Mouse (Mus musculus): ENCODE data around the gene Slc44a4. TPM values are rescaled to one million over a fixed set of nuclear protein-coding genes. Genes with fewer than 3 reads are reported as not detected.
"Not testable (repeated sequence)": the region's sequence is repeated elsewhere in the genome, so short reads cannot be mapped to it uniquely, and the experiment has no call there.

Gene Slc44a4
- polyA plus RNA-seq, 1 experiment from 2014 or later = not detected

DNA sequence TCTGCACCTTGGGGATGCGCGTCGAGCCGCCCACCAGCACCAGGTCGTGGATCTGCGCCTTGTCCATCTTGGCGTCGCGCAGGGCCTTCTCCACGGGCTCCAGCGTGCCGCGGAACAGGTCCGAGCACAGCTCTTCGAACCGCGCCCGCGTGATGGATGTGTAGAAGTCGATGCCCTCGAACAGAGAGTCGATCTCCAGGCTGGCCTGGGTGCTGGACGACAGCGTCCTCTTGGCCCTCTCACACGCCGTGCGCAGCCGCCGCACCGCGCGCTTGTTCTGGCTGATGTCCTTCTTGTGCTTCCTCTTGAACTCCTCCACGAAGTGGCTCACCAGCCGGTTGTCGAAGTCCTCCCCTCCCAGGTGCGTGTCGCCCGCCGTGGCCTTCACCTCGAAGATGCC is 43.7 kb downstream of the Slc44a4 start:
- H3K4me2 ChIP-seq (ENCODE audit: low read depth, severe bottlenecking); H3K36me3 ChIP-seq (ENCODE audit: control insufficient read depth, insufficient read depth, low read length); H3K27me3 ChIP-seq (ENCODE audit: control insufficient read depth, insufficient read depth, low read length); H3K4me3 ChIP-seq (ENCODE audit: low read depth, low read length); H3K27ac ChIP-seq (replicated peaks; ENCODE audit: low read depth, low read length); ATAC-seq (ENCODE audit: insufficient number of reproducible peaks, low FRiP score, low TSS enrichment, low read depth); H3K9me3 ChIP-seq (ENCODE audit: control insufficient read depth, low read length); DNase-seq (ENCODE audit: low spot score); H3K9ac ChIP-seq (ENCODE audit: low read length); H3K4me1 ChIP-seq (ENCODE audit: control insufficient read depth, insufficient read depth, low read length): not testable (repeated sequence)
- WGBS = 28% methylated on average over 22 of the region's 40 CpGs

DNA sequence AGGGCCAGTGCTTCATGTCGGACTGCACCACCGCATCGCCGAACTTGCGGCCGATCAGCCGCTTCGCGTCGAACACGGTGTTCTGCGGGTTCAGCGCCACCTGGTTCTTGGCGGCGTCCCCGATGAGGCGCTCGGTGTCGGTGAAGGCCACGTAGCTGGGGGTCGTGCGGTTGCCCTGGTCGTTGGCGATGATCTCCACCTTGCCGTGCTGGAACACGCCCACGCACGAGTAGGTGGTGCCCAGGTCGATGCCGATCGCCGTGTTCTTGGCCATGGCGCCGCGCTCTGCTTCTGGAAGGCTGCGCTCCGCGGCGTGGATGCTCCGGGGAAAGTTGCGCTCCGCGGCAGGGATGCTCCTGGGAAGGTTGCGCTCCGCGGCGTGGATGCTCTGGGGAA is 44.5 kb downstream of the Slc44a4 start:
- H3K4me1 ChIP-seq (ENCODE audit: control insufficient read depth, insufficient read depth, low read length); H3K36me3 ChIP-seq (ENCODE audit: control insufficient read depth, insufficient read depth, low read length); H3K9me3 ChIP-seq (ENCODE audit: control insufficient read depth, low read length); H3K9ac ChIP-seq (ENCODE audit: low read length); H3K27ac ChIP-seq (replicated peaks; ENCODE audit: low read depth, low read length); H3K27me3 ChIP-seq (ENCODE audit: control insufficient read depth, insufficient read depth, low read length); DNase-seq (ENCODE audit: low spot score): not testable (repeated sequence)
- H3K4me2 ChIP-seq (ENCODE audit: low read depth, severe bottlenecking) = peak overlapping the region; percentile 60
- 1% methylated on average over 19 of the region's 47 CpGs for WGBS
- peak overlapping the region; percentile 48 for H3K4me3 ChIP-seq (ENCODE audit: low read depth, low read length)
- peak; percentile 32; the same call in 1 of the 2 replicates for ATAC-seq (ENCODE audit: insufficient number of reproducible peaks, low FRiP score, low TSS enrichment, low read depth)

DNA sequence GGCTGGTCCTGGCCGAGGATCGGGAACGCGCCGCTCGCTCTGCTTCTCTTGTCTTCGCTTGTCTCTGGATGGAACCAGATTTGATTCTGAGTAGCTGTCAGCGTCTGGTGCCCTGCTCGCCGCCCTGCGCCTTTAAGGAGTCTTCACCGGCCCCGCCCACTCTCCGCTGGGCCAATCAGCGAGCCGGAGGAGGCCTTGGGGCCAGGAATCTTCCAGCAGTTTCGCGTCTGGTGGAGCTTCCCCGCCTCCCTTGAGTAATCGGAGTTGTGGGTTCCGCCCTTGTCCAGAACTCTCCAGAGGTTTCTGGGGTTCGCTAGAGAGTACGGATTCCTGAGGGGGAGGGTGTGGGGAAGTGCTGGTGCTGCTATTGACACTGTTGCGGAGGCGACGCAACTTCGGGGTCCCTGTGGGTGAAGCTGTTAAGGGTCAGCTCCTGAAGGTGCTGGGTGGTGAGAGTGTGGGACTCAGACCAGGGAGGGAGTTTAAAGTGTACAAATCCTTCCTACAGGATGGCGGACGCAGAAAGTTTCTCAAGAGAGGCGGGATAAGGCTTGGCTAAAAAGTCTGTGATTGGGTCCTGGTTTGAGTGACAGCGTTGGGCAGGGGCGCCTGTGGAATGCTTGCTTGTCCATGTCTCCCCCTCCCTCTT is 45.0 kb downstream of the Slc44a4 start, which contains the start of gene Hspa1b:
Gene Hspa1b (minus strand): TSS at position 109 of the 649 bp plus-strand sequence.
- not testable (repeated sequence) for H3K36me3 ChIP-seq (ENCODE audit: control insufficient read depth, insufficient read depth, low read length); H3K4me1 ChIP-seq (ENCODE audit: control insufficient read depth, insufficient read depth, low read length); H3K9me3 ChIP-seq (ENCODE audit: control insufficient read depth, low read length); H3K27me3 ChIP-seq (ENCODE audit: control insufficient read depth, insufficient read depth, low read length)
- peak within 1 kb of the TSS; percentile 59; the same call in 1 of the 2 replicates for H3K9ac ChIP-seq (ENCODE audit: low read length)
- ATAC-seq (ENCODE audit: insufficient number of reproducible peaks, low FRiP score, low TSS enrichment, low read depth) (peak; percentile 90), DNase-seq (ENCODE audit: low spot score) (peak; percentile 85)
- H3K27ac ChIP-seq (replicated peaks; ENCODE audit: low read depth, low read length) = 0 out of 2 replicates have a peak within 1 kb of the TSS, but pooled peaks have one; percentile 65
- WGBS = under 1% methylated on average over 29 of the region's 32 CpGs
- H3K4me3 ChIP-seq (ENCODE audit: low read depth, low read length) = peak within 1 kb of the TSS; percentile 48
- peak within 1 kb of the TSS; percentile 60 for H3K4me2 ChIP-seq (ENCODE audit: low read depth, severe bottlenecking)

DNA sequence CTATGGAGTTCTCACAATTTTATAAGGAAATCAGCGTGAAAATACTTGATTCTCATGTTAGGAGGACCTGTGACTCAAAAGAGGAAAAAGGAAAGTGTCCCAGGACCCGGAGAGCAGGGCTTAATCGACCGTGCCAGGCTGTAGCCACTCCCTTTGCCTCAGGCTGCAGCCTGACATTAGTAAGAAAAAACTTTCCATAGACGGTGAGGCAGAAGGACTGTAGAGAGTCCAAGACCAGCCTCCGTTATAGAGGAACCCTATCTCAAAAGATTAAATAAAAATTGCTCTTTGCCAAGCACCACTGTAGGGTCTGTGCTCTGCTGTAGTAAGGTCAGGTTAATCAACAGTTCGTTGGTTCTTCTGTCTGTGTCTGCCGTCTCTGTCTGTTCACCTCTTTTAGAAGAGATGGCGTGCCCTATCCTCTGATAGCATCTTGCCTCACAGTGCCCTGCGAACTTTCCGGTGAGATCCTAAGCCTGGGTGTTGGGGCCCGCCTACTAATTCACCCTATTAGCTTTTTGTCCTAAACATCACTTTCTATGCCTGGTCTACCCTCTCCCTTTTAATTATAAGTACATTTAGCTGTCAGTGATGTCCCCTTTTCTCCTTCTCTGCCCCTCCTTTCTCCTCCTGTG is 45.7 kb downstream of the Slc44a4 start:
- no peak overlapping the region for H3K27ac ChIP-seq (replicated peaks; ENCODE audit: low read depth, low read length)
- H3K4me2 ChIP-seq (ENCODE audit: low read depth, severe bottlenecking) = peak overlapping the region; percentile 60
- H3K9ac ChIP-seq (ENCODE audit: low read length) = peak overlapping the region; percentile 43; the same call in 1 of the 2 replicates
- H3K4me1 ChIP-seq (ENCODE audit: control insufficient read depth, insufficient read depth, low read length) = peaks cover 7% of the 10 kb centered on the region; the same call in 1 of the 2 replicates
- WGBS = 13% methylated on average over 12 of the region's 12 CpGs
- peak overlapping the region; percentile 48 for H3K4me3 ChIP-seq (ENCODE audit: low read depth, low read length)
- H3K27me3 ChIP-seq (ENCODE audit: control insufficient read depth, insufficient read depth, low read length) = peaks cover 5% of the 10 kb centered on the region; the same call in 1 of the 2 replicates
- peak; percentile 24; the same call in 1 of the 2 replicates for ATAC-seq (ENCODE audit: insufficient number of reproducible peaks, low FRiP score, low TSS enrichment, low read depth)
- no peaks in the 10 kb centered on the region for H3K9me3 ChIP-seq (ENCODE audit: control insufficient read depth, low read length)
- no peaks in the 10 kb centered on the region for H3K36me3 ChIP-seq (ENCODE audit: control insufficient read depth, insufficient read depth, low read length)
- peak; percentile 45 for DNase-seq (ENCODE audit: low spot score)

DNA sequence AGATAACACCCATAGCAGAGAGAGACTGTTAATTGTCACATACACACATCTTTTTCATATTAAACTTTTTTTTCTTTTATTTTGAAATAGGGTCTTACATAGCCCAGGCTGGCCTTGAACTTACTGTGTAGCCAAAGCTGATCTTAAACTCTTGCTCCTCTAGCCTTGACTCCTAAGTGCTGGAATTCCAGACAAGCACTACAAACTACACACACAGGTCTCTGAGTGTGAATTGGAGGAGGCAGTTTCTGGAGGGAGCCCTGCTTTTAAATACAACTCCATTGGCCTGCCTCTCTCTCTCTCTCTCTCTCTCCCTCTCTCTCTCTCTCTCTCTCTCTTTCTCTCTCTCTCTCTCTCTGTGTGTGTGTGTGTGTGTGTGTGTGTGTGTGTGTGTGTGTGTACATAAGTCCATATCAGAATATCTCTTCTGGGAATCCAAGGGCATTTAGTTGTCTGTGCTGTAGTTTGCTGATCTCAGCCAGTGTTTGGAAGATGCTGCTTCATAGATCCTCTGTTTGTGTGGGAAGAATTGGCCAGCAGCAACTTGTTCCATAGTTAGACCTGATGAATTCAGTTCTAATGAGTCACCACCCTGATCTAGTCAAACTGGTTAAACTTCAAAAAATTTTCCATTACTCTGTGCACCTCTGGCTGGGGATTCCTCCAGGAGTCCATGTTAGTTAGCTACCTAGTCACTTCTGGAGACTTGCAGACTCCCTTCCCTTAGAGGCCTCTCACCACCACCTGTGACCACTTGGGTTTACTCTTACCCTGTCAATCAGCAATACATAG is 46.6 kb downstream of the Slc44a4 start:
- Histone ChIP-seq H3K27ac (replicated peaks; ENCODE audit: low read depth, low read length) (no peak overlapping the region), H3K36me3 (ENCODE audit: control insufficient read depth, insufficient read depth, low read length) (no peaks in the 10 kb centered on the region), H3K9me3 (ENCODE audit: control insufficient read depth, low read length) (no peaks in the 10 kb centered on the region), H3K27me3 (ENCODE audit: control insufficient read depth, insufficient read depth, low read length) (peaks cover 4% of the 10 kb centered on the region; the same call in 1 of the 2 replicates), H3K4me1 (ENCODE audit: control insufficient read depth, insufficient read depth, low read length) (peaks cover 7% of the 10 kb centered on the region; the same call in 1 of the 2 replicates), H3K4me2 (ENCODE audit: low read depth, severe bottlenecking) (no peak overlapping the region), H3K9ac (ENCODE audit: low read length) (no peak overlapping the region), H3K4me3 (ENCODE audit: low read depth, low read length) (no peak overlapping the region)
- ATAC-seq (ENCODE audit: insufficient number of reproducible peaks, low FRiP score, low TSS enrichment, low read depth) (no peak), DNase-seq (ENCODE audit: low spot score) (no peak)

DNA sequence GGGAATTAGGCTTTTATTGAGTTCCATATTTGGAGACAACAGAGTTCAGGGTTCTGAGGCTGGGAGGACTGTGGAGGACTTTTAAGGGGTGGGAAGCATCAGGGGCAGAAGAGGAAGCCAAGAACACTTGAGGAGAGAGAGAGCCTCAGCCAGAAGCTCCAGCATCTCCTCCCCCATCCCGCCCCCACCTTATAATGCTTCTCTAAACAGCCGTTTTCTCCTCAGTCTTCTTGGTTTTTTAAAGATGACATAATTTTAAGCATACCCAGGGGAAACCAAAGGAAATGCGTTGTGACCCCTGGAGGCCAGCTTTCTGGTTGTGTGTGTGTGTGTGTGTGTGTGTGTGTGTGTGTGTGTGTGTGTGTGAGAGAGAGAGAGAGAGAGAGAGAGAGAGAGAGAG is 47.9 kb downstream of the Slc44a4 start:
- peaks cover 7% of the 10 kb centered on the region; the same call in 1 of the 2 replicates for H3K4me1 ChIP-seq (ENCODE audit: control insufficient read depth, insufficient read depth, low read length)
- H3K4me2 ChIP-seq (ENCODE audit: low read depth, severe bottlenecking) = no peak overlapping the region
- no peak for ATAC-seq (ENCODE audit: insufficient number of reproducible peaks, low FRiP score, low TSS enrichment, low read depth)
- no peak for DNase-seq (ENCODE audit: low spot score)
- H3K36me3 ChIP-seq (ENCODE audit: control insufficient read depth, insufficient read depth, low read length) = no peaks in the 10 kb centered on the region
- no peak overlapping the region for H3K9ac ChIP-seq (ENCODE audit: low read length)
- no peaks in the 10 kb centered on the region for H3K9me3 ChIP-seq (ENCODE audit: control insufficient read depth, low read length)
- H3K4me3 ChIP-seq (ENCODE audit: low read depth, low read length) = no peak overlapping the region
- no peak overlapping the region for H3K27ac ChIP-seq (replicated peaks; ENCODE audit: low read depth, low read length)
- no peaks in the 10 kb centered on the region for H3K27me3 ChIP-seq (ENCODE audit: control insufficient read depth, insufficient read depth, low read length)
- 33% methylated on average over 3 of the region's 3 CpGs for WGBS

DNA sequence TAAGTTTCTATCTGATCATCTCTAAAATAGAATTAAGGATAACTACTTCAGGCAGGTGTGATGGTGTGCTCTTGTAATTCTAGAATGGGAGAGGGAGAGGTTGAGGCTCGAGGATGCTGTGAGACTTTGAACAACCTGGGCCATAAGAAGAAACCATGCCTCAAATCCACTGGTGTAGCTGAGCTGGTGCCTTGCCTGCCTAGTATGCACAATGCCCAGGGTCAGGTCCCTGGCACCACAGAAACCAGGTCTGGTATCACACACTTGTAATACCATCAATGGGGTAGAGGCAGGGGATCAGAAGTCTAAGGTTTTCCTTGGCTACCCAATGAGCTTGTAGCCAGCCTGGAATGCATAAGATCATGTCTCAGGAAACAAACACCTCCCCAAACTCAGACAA is 48.6 kb downstream of the Slc44a4 start:
- Histone ChIP-seq H3K4me2 (ENCODE audit: low read depth, severe bottlenecking) (no peak overlapping the region), H3K4me1 (ENCODE audit: control insufficient read depth, insufficient read depth, low read length) (peaks cover 7% of the 10 kb centered on the region; the same call in 1 of the 2 replicates), H3K4me3 (ENCODE audit: low read depth, low read length) (no peak overlapping the region), H3K27me3 (ENCODE audit: control insufficient read depth, insufficient read depth, low read length) (peaks cover 2% of the 10 kb centered on the region; the same call in 1 of the 2 replicates), H3K9me3 (ENCODE audit: control insufficient read depth, low read length) (no peaks in the 10 kb centered on the region), H3K36me3 (ENCODE audit: control insufficient read depth, insufficient read depth, low read length) (no peaks in the 10 kb centered on the region), H3K27ac (replicated peaks; ENCODE audit: low read depth, low read length) (no peak overlapping the region), H3K9ac (ENCODE audit: low read length) (no peak overlapping the region)
- DNase-seq (ENCODE audit: low spot score) = no peak
- ATAC-seq (ENCODE audit: insufficient number of reproducible peaks, low FRiP score, low TSS enrichment, low read depth) = no peak
- WGBS = 38% methylated on average over 1 of the region's 1 CpGs

DNA sequence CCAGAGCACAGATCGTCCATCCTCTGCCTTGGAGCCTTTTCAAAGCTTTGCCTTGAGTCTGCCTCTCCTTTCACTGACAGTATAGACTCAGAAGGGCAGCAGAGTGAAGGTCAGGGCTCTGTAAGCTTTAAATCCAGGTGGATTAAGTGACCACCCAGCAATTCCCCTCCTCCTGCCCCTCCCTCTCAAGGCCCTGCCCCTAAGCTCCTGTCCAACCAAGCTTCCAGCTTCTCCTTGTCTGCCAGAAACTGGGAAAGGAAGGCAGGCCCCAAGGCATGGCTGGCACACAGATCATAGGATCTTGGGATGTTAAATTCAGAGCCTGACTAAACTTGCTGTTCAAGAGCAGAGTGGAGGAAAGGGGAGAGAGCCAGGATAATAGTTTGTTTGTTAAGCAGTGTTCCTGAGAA is 50.4 kb downstream of the Slc44a4 start:
- H3K9ac ChIP-seq (ENCODE audit: low read length) = no peak overlapping the region
- no peak overlapping the region for H3K27ac ChIP-seq (replicated peaks; ENCODE audit: low read depth, low read length)
- H3K9me3 ChIP-seq (ENCODE audit: control insufficient read depth, low read length) = no peaks in the 10 kb centered on the region
- ATAC-seq (ENCODE audit: insufficient number of reproducible peaks, low FRiP score, low TSS enrichment, low read depth) (no peak), DNase-seq (ENCODE audit: low spot score) (no peak)
- no peak overlapping the region for H3K4me2 ChIP-seq (ENCODE audit: low read depth, severe bottlenecking)
- peaks cover 7% of the 10 kb centered on the region; the same call in 1 of the 2 replicates for H3K4me1 ChIP-seq (ENCODE audit: control insufficient read depth, insufficient read depth, low read length)
- no peaks in the 10 kb centered on the region for H3K36me3 ChIP-seq (ENCODE audit: control insufficient read depth, insufficient read depth, low read length)
- no peak overlapping the region for H3K4me3 ChIP-seq (ENCODE audit: low read depth, low read length)
- 10% methylated on average over 1 of the region's 1 CpGs for WGBS
- peaks cover 20% of the 10 kb centered on the region for H3K27me3 ChIP-seq (ENCODE audit: control insufficient read depth, insufficient read depth, low read length)
